Mouse (Mus musculus) heart, embryonic 10.5 days (tissue): ENCODE measurements around the gene Tmem174. TPM values are rescaled to one million over a fixed set of nuclear protein-coding genes. Genes with fewer than 3 reads are reported as not detected.

ENCODE experiments used
- DNase-seq: peaks from one replicate; pipeline ENCODE4 v3.0.0-alpha.2; 2017; ENCODE audit warnings: low spot score
- H3K27ac ChIP-seq: fragments of 300-500 bp; sonication (generic); 2 replicates; pipeline ENCODE4 v1.5.1; 2016; ENCODE audit warnings: mild to moderate bottlenecking
- H3K27me3 ChIP-seq: fragments of 300-500 bp; sonication (generic); 2 replicates; pipeline ENCODE4 v1.6.1; 2016; ENCODE audit warnings: mild to moderate bottlenecking; ENCODE audit not compliant: poor library complexity, insufficient read depth, severe bottlenecking
- H3K36me3 ChIP-seq: fragments of 300-500 bp; sonication (generic); 2 replicates; pipeline ENCODE4 v1.6.1; 2016; ENCODE audit warnings: mild to moderate bottlenecking, moderate library complexity
- H3K4me1 ChIP-seq: fragments of 300-500 bp; sonication (generic); 2 replicates; pipeline ENCODE4 v1.6.1; 2016; ENCODE audit warnings: mild to moderate bottlenecking
- H3K4me3 ChIP-seq: fragments of 300-500 bp; sonication (generic); 2 replicates; pipeline ENCODE4 v1.5.1; 2016; ENCODE audit warnings: mild to moderate bottlenecking, moderate library complexity
- H3K9me3 ChIP-seq: fragments of 300-500 bp; sonication (generic); 2 replicates; pipeline ENCODE4 v1.6.1; 2016; ENCODE audit warnings: mild to moderate bottlenecking, moderate library complexity
- WGBS: fragments of 180-500 bp; shearing (Covaris S2); methylation state at CpG from one replicate; pipeline ENCODE4 v1.1.7; 2016; 5-methylcytosine and 5-hydroxymethylcytosine counted together
- polyA plus RNA-seq: library from polyadenylated mRNA; unstranded; fragments of >200 nt; fragmentation: Nextera tagmentation; extraction: Ambion mirVana; gene quantifications from 2 replicates; pipeline ENCODE4 v1.2.1, GENCODE M21; 2016

Gene Tmem174
- polyA plus RNA-seq, 1 experiment from 2014 or later, result 0.05 TPM

- Histone ChIP-seq H3K27me3 (no peaks in the 10 kb centered on the region), H3K9me3 (no peaks in the 10 kb centered on the region), H3K4me1 (peaks cover 19% of the 10 kb centered on the region; the same call in 1 of the 2 replicates), H3K36me3 (no peaks in the 10 kb centered on the region), H3K27ac (peak overlapping the region; percentile 17; the same call in 1 of the 2 replicates), H3K4me3 (no peak overlapping the region)
- peak; percentile 69 for DNase-seq
- WGBS, result 80% methylated on average over 10 of the region's 10 CpGs
Observed at GRCm38 (mm10) chr13:98654129-98654939, 17.1 kb upstream of the Tmem174 start.

GRCm38 (mm10) chr13:98652194-98652593, 15.0 kb upstream of the Tmem174 start:
- 59% methylated on average over 2 of the region's 2 CpGs for WGBS
- Histone ChIP-seq H3K4me3 (no peak overlapping the region), H3K36me3 (no peaks in the 10 kb centered on the region), H3K4me1 (peaks cover 25% of the 10 kb centered on the region; the same call in 1 of the 2 replicates), H3K27ac (no peak overlapping the region), H3K9me3 (no peaks in the 10 kb centered on the region), H3K27me3 (no peaks in the 10 kb centered on the region)
- DNase-seq, result peak; percentile 67

GRCm38 (mm10) chr13:98651228-98651977, 14.2 kb upstream of the Tmem174 start:
- H3K4me1 ChIP-seq, result peaks cover 25% of the 10 kb centered on the region; the same call in 1 of the 2 replicates
- peak; percentile 73 for DNase-seq
- H3K4me3 ChIP-seq, result no peak overlapping the region
- no peaks in the 10 kb centered on the region for H3K9me3 ChIP-seq
- no peaks in the 10 kb centered on the region for H3K36me3 ChIP-seq
- H3K27me3 ChIP-seq, result no peaks in the 10 kb centered on the region
- 71% methylated on average over 17 of the region's 17 CpGs for WGBS
- H3K27ac ChIP-seq, result no peak overlapping the region

GRCm38 (mm10) chr13:98647775-98648568, 10.8 kb upstream of the Tmem174 start:
- H3K9me3 ChIP-seq, result no peaks in the 10 kb centered on the region
- no peak overlapping the region for H3K4me3 ChIP-seq
- no peaks in the 10 kb centered on the region for H3K27me3 ChIP-seq
- no peak for DNase-seq
- H3K4me1 ChIP-seq, result peaks cover 15% of the 10 kb centered on the region; the same call in 1 of the 2 replicates
- WGBS, result 81% methylated on average over 22 of the region's 22 CpGs
- no peaks in the 10 kb centered on the region for H3K36me3 ChIP-seq
- no peak overlapping the region for H3K27ac ChIP-seq

- no peaks in the 10 kb centered on the region for H3K36me3 ChIP-seq
- no peak for DNase-seq
- WGBS, result 88% methylated on average over 5 of the region's 5 CpGs
Observed at GRCm38 (mm10) chr13:98638507-98639166, 1.4 kb upstream of the Tmem174 start.

GRCm38 (mm10) chr13:98636571-98636970, 639 bp downstream of the Tmem174 start:
- Histone ChIP-seq H3K36me3 (no peaks in the 10 kb centered on the region), H3K27me3 (peaks cover under 1% of the 10 kb centered on the region), H3K9me3 (no peaks in the 10 kb centered on the region), H3K27ac (no peak overlapping the region), H3K4me1 (peaks cover 41% of the 10 kb centered on the region), H3K4me3 (peak overlapping the region; percentile 36)
- WGBS, result 47% methylated on average over 18 of the region's 18 CpGs
- no peak for DNase-seq

More at GRCm38 (mm10) chr13:98638507-98639166, 1.4 kb upstream of the Tmem174 start:
- Histone ChIP-seq H3K4me3 (no peak overlapping the region), H3K4me1 (peaks cover 29% of the 10 kb centered on the region), H3K27ac (no peak overlapping the region), H3K27me3 (no peaks in the 10 kb centered on the region), H3K9me3 (no peaks in the 10 kb centered on the region)

GRCm38 (mm10) chr13:98633641-98634484, 3.3 kb downstream of the Tmem174 start:
- 33% methylated on average over 6 of the region's 6 CpGs for WGBS
- Histone ChIP-seq H3K27me3 (peaks cover 8% of the 10 kb centered on the region), H3K4me3 (no peak overlapping the region), H3K4me1 (peaks cover 49% of the 10 kb centered on the region), H3K27ac (0 out of 2 replicates have a peak overlapping the region, but pooled peaks have one; percentile 19), H3K36me3 (no peaks in the 10 kb centered on the region), H3K9me3 (no peaks in the 10 kb centered on the region)
- no peak for DNase-seq

- H3K27ac ChIP-seq, result no peak overlapping the region
- whole genome bisulfite sequencing, result 62% methylated on average over 9 of the region's 9 CpGs
- no peaks in the 10 kb centered on the region for H3K36me3 ChIP-seq
- H3K9me3 ChIP-seq, result no peaks in the 10 kb centered on the region
- H3K4me3 ChIP-seq, result no peak overlapping the region
- peaks cover 8% of the 10 kb centered on the region for H3K27me3 ChIP-seq
- no peak for DNase-seq
- peaks cover 49% of the 10 kb centered on the region for H3K4me1 ChIP-seq
Observed at GRCm38 (mm10) chr13:98632306-98632942, 4.8 kb downstream of the Tmem174 start.

GRCm38 (mm10) chr13:98631105-98631838, 5.9 kb downstream of the Tmem174 start:
- Histone ChIP-seq H3K27me3 (peaks cover 8% of the 10 kb centered on the region), H3K36me3 (no peaks in the 10 kb centered on the region), H3K4me1 (peaks cover 40% of the 10 kb centered on the region), H3K9me3 (no peaks in the 10 kb centered on the region), H3K4me3 (no peak overlapping the region), H3K27ac (peak overlapping the region; percentile 44)
- no peak for DNase-seq
- 44% methylated on average over 20 of the region's 20 CpGs for WGBS

GRCm38 (mm10) chr13:98626736-98627135, 10.5 kb downstream of the Tmem174 start:
- Histone ChIP-seq H3K36me3 (no peaks in the 10 kb centered on the region), H3K27me3 (peaks cover 8% of the 10 kb centered on the region), H3K27ac (no peak overlapping the region), H3K4me3 (no peak overlapping the region), H3K4me1 (peaks cover 24% of the 10 kb centered on the region), H3K9me3 (no peaks in the 10 kb centered on the region)
- no peak for DNase-seq
- WGBS, result 85% methylated on average over 20 of the region's 20 CpGs

GRCm38 (mm10) chr13:98624506-98624905, 12.7 kb downstream of the Tmem174 start:
- 86% methylated on average over 10 of the region's 10 CpGs for WGBS
- peaks cover 14% of the 10 kb centered on the region for H3K4me1 ChIP-seq
- H3K27me3 ChIP-seq, result no peaks in the 10 kb centered on the region
- no peak overlapping the region for H3K4me3 ChIP-seq
- H3K27ac ChIP-seq, result no peak overlapping the region
- no peak for DNase-seq
- H3K9me3 ChIP-seq, result no peaks in the 10 kb centered on the region
- H3K36me3 ChIP-seq, result no peaks in the 10 kb centered on the region
